Mouse (Mus musculus) myocyte (in vitro differentiated cells): ENCODE results near the gene Ccl8. TPM values are rescaled to one million over a fixed set of nuclear protein-coding genes. Genes with fewer than 3 reads are reported as not detected.

Experiments used
- H3K27me3 ChIP-seq: one replicate; pipeline ENCODE4 v1.6.1; 2011; ENCODE audit not compliant: control insufficient read depth, insufficient read depth, insufficient read length
- H3K36me3 ChIP-seq: one replicate; pipeline ENCODE4 v1.6.1; 2011; ENCODE audit not compliant: control insufficient read depth, insufficient read depth
- H3K4me2 ChIP-seq: one replicate; pipeline ENCODE4 v1.6.1; 2011; ENCODE audit warnings: low read depth, control low read depth
- H3K4me3 ChIP-seq: one replicate; pipeline ENCODE4 v1.5.1; 2011; ENCODE audit warnings: mild to moderate bottlenecking, control low read depth, moderate library complexity
- H3K79me2 ChIP-seq: one replicate; pipeline ENCODE4 v1.6.1; 2011; ENCODE audit not compliant: control insufficient read depth, insufficient read depth
- H3ac ChIP-seq: one replicate; pipeline ENCODE4 v1.6.1; 2011; ENCODE audit not compliant: control insufficient read depth, insufficient read length
- CEBPB ChIP-seq: IDR thresholded peaks from 2 replicates; pipeline ENCODE4 v1.6.1; 2011; ENCODE audit warnings: mild to moderate bottlenecking, moderate library complexity; ENCODE audit not compliant: poor library complexity, insufficient read depth, severe bottlenecking
- E2F4 ChIP-seq: IDR thresholded peaks from one replicate; pipeline ENCODE4 v1.6.1; 2011; ENCODE audit warnings: mild to moderate bottlenecking, control low read depth, moderate library complexity; ENCODE audit not compliant: insufficient read depth
- MAX ChIP-seq: IDR thresholded peaks from one replicate; pipeline ENCODE4 v1.6.1; 2011; ENCODE audit warnings: low read depth, mild to moderate bottlenecking, control low read depth
- MYOD1 ChIP-seq, 3 experiments: IDR thresholded peaks; one replicate each; pipeline ENCODE4 v1.6.1; 2011; ENCODE audit warnings: control low read depth in 2 of 3, low read depth in 2 of 3, mild to moderate bottlenecking in 2 of 3, moderate library complexity in 1 of 3; ENCODE audit not compliant: insufficient read length in 2 of 3, control insufficient read depth in 1 of 3
- MYOG ChIP-seq, 3 experiments: IDR thresholded peaks; one replicate each; pipeline ENCODE4 v1.6.1; 2011; ENCODE audit warnings: control low read depth in 2 of 3, low read depth in 2 of 3, mild to moderate bottlenecking in 2 of 3; ENCODE audit not compliant: insufficient read length in 2 of 3, control insufficient read depth in 1 of 3, insufficient read depth in 1 of 3
- POLR2A ChIP-seq: IDR thresholded peaks from one replicate; pipeline ENCODE4 v1.6.1; 2011; ENCODE audit warnings: low read depth, mild to moderate bottlenecking, control low read depth, moderate library complexity; ENCODE audit not compliant: insufficient read length
- POLR2AphosphoS2 ChIP-seq: IDR thresholded peaks from one replicate; pipeline ENCODE4 v1.6.1; 2011; ENCODE audit warnings: low read depth, control low read depth; ENCODE audit not compliant: insufficient read length
- REST ChIP-seq: IDR thresholded peaks from one replicate; pipeline ENCODE4 v1.6.1; 2011; ENCODE audit warnings: mild to moderate bottlenecking, control low read depth, moderate library complexity; ENCODE audit not compliant: insufficient read depth, insufficient read length
- SRF ChIP-seq: IDR thresholded peaks from one replicate; pipeline ENCODE4 v1.6.1; 2011; ENCODE audit warnings: low read depth; ENCODE audit not compliant: control insufficient read depth, insufficient read length
- TCF12 ChIP-seq: IDR thresholded peaks from one replicate; pipeline ENCODE4 v1.6.1; 2011; ENCODE audit warnings: mild to moderate bottlenecking, control low read depth; ENCODE audit not compliant: poor library complexity, insufficient read depth, severe bottlenecking
- TCF3 ChIP-seq: IDR thresholded peaks from one replicate; pipeline ENCODE4 v1.6.1; 2011; ENCODE audit warnings: low read depth, control low read depth; ENCODE audit not compliant: insufficient read length
- USF1 ChIP-seq: IDR thresholded peaks from one replicate; pipeline ENCODE4 v1.6.1; 2011; ENCODE audit warnings: low read depth, mild to moderate bottlenecking, control low read depth, moderate library complexity
- polyA plus RNA-seq: library from polyadenylated mRNA; unstranded; fragments of >200 nt; fragmentation: generic; extraction: Trizol; gene quantifications from one replicate; pipeline ENCODE4 v1.2.1, GENCODE M21; 2012; ENCODE audit warnings: missing spikeins

Gene Ccl8
- polyA plus RNA-seq, 1 experiment: 1.3 TPM

DNA sequence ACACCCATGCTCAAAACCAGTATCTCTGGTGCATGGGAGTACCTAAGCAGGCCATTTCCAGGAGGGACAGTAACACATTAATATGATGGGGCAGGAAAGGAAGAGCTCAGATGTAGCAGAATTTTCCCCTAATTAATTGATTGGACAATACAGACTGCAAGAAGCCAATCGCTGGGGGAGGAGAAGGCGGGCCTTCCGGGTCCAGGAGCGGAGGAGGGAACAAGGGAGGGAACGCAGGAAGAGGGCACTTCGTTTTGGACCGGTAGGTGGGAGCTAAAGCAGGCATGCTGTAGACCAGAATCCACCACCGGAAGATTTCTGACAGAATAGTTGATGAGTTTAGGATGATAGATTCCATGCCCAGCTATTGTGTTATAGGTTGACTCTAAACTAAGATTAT, 48.3 kb downstream of the Ccl8 start:
- H3K79me2 ChIP-seq: no peaks in the 10 kb centered on the region
- no peaks in the 10 kb centered on the region for H3K27me3 ChIP-seq

More for the DNA sequence above, 48.3 kb downstream of the Ccl8 start:
- TF ChIP-seq E2F4 (no peak), MYOD1 (IDR thresholded peaks at IDR 0.05; ENCODE audit: control insufficient read depth in 1 of 3, insufficient read length in 2 of 3, low read depth in 2 of 3) (no peak), TCF3 (no peak), MYOG (IDR thresholded peaks at IDR 0.05; ENCODE audit: control insufficient read depth in 1 of 3, insufficient read depth in 1 of 3, insufficient read length in 2 of 3, low read depth in 2 of 3) (no peak), TCF12 (no peak), REST (no peak), CEBPB (no peak), USF1 (no peak), SRF (no peak), POLR2AphosphoS2 (no peak), MAX (no peak), POLR2A (no peak)
- Histone ChIP-seq H3K36me3 (no peaks in the 10 kb centered on the region), H3K4me2 (no peak overlapping the region), H3K4me3 (no peak overlapping the region), H3ac (no peak overlapping the region)

Other genes with a start within 250 kb of the Ccl8 start
- gene Asic2, start 146.7 kb upstream of the Ccl8 start, polyA plus RNA-seq: not detected
- gene Ccl2, start 79.6 kb upstream of the Ccl8 start, polyA plus RNA-seq: 5.2 TPM
- gene Gm17268, start 76.6 kb upstream of the Ccl8 start, polyA plus RNA-seq: not detected
- 6.0 TPM for gene Ccl7, start 69.5 kb upstream of the Ccl8 start, polyA plus RNA-seq
- not detected for gene Ccl11, start 57.4 kb upstream of the Ccl8 start, polyA plus RNA-seq
- gene Ccl12, start 13.3 kb upstream of the Ccl8 start, polyA plus RNA-seq: not detected
- not detected for gene Ccl1, start 190.5 kb downstream of the Ccl8 start, polyA plus RNA-seq